Mouse (Mus musculus): ENCODE data around the gene Pappa. TPM values are rescaled to one million over a fixed set of nuclear protein-coding genes. Genes with fewer than 3 reads are reported as not detected.

Gene Pappa
- polyA plus RNA-seq (2016; fragmentation: Nextera tagmentation; extraction: Ambion mirVana) = 1.9 and 2.1 TPM in 2 replicates

GRCm38 (mm10) chr4:65123741-65124224 lies at the start of gene Pappa:
TSS of gene Pappa (plus strand) at chr4:65124174.
- Histone ChIP-seq H3K4me1 (peaks cover 41% of the 10 kb centered on the region), H3K4me3 (peak within 1 kb of the TSS; percentile 71), H3K27me3 (ENCODE audit: poor library complexity, severe bottlenecking) (peaks cover 74% of the 10 kb centered on the region), H3K27ac (peak within 1 kb of the TSS; percentile 93), H3K9me3 (no peaks in the 10 kb centered on the region), H3K36me3 (replicated peaks) (0 out of 2 replicates have a peak, but pooled peaks cover 2% of the 10 kb centered on the region)
- peak; percentile 38 for DNase-seq (ENCODE audit: extremely low spot score, low spot score)
- WGBS = under 1% methylated on average over 16 of the region's 16 CpGs

DNA sequence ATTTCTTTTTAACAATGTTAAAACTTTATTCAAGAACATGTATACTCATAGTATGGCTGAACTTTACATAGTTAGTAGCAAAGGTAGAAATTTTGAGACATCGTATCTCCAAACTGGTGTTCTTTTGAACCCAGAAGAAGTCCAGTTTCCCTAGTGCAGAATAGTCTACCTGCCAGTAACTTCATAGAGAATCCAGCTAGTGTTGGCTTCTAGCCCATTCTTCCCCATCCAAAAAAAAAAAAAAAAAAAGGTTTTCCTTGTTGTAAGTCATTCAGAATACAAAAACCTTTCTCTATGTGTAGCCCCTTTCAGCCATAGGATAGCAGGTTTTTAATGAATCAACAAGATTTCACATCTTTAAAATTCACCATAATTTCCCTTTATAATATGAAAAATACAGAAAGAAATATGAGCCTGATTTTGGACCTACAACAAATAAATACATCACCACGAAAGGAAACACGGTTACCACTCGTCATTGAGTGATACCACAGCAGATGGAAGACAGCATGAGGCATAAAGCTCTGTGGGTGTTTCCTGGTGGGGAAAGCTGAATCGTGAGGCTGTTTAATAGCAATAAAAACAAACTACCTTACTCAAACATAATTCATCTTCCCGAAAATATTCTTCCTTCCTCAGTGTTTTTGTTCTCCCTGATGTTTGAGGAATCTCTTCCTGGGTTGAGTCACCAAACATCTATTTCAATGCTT lies 45.9 kb upstream of the Pappa start:
- H3K9me3 ChIP-seq = no peaks in the 10 kb centered on the region
- H3K4me1 ChIP-seq = no peaks in the 10 kb centered on the region
- 92% methylated on average over 6 of the region's 6 CpGs for WGBS
- no peaks in the 10 kb centered on the region for H3K27me3 ChIP-seq (ENCODE audit: poor library complexity, severe bottlenecking)
- H3K4me3 ChIP-seq = no peak overlapping the region
- DNase-seq (ENCODE audit: extremely low spot score, low spot score) = no peak
- no peak overlapping the region for H3K27ac ChIP-seq
- H3K36me3 ChIP-seq (replicated peaks) = no peaks in the 10 kb centered on the region

DNA sequence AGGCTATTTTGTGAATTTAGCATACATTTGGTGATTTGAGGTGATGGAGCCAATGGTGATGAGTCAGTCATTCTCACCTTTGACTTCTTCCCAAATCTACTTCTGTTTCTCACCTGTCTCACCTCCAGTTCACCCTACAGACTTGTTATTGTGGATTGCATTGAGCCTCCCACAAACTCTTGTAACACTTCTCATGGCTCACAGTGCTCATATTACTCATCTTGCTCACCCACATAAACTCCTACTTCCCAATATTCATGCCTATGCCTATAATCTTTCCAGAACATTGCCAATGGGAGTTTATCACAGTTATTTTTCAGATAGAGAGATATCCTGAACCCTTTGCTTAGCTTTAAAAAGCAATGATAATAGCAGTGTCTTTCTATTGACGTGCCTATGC lies 37.1 kb upstream of the Pappa start:
- 83% methylated on average over 1 of the region's 1 CpGs for WGBS
- Histone ChIP-seq H3K4me1 (no peaks in the 10 kb centered on the region), H3K27me3 (ENCODE audit: poor library complexity, severe bottlenecking) (no peaks in the 10 kb centered on the region), H3K36me3 (replicated peaks) (no peaks in the 10 kb centered on the region), H3K4me3 (no peak overlapping the region), H3K27ac (no peak overlapping the region), H3K9me3 (no peaks in the 10 kb centered on the region)
- no peak for DNase-seq (ENCODE audit: extremely low spot score, low spot score)

- Histone ChIP-seq H3K9me3 (no peaks in the 10 kb centered on the region), H3K4me3 (no peak overlapping the region), H3K27ac (no peak overlapping the region), H3K27me3 (ENCODE audit: poor library complexity, severe bottlenecking) (no peaks in the 10 kb centered on the region), H3K4me1 (no peaks in the 10 kb centered on the region), H3K36me3 (replicated peaks) (no peaks in the 10 kb centered on the region)
- 93% methylated on average over 5 of the region's 5 CpGs for WGBS
- no peak for DNase-seq (ENCODE audit: extremely low spot score, low spot score)
Measured at GRCm38 (mm10) chr4:65087592-65087991, 36.4 kb upstream of the Pappa start.

GRCm38 (mm10) chr4:65092191-65092590 lies 31.8 kb upstream of the Pappa start:
- Histone ChIP-seq H3K4me1 (no peaks in the 10 kb centered on the region), H3K27me3 (ENCODE audit: poor library complexity, severe bottlenecking) (no peaks in the 10 kb centered on the region), H3K4me3 (no peak overlapping the region), H3K9me3 (no peaks in the 10 kb centered on the region), H3K27ac (no peak overlapping the region), H3K36me3 (replicated peaks) (no peaks in the 10 kb centered on the region)
- 10% methylated on average over 1 of the region's 1 CpGs for WGBS
- peak; percentile 26 for DNase-seq (ENCODE audit: extremely low spot score, low spot score)

- 84% methylated on average over 1 of the region's 1 CpGs for WGBS
- H3K27ac ChIP-seq = no peak overlapping the region
- no peaks in the 10 kb centered on the region for H3K9me3 ChIP-seq
- peaks cover 20% of the 10 kb centered on the region for H3K4me1 ChIP-seq
- no peak for DNase-seq (ENCODE audit: extremely low spot score, low spot score)
- no peaks in the 10 kb centered on the region for H3K36me3 ChIP-seq (replicated peaks)
- no peak overlapping the region for H3K4me3 ChIP-seq
- H3K27me3 ChIP-seq (ENCODE audit: poor library complexity, severe bottlenecking) = peaks cover 39% of the 10 kb centered on the region
Measured at GRCm38 (mm10) chr4:65120329-65120728, 3.6 kb upstream of the Pappa start.

DNA sequence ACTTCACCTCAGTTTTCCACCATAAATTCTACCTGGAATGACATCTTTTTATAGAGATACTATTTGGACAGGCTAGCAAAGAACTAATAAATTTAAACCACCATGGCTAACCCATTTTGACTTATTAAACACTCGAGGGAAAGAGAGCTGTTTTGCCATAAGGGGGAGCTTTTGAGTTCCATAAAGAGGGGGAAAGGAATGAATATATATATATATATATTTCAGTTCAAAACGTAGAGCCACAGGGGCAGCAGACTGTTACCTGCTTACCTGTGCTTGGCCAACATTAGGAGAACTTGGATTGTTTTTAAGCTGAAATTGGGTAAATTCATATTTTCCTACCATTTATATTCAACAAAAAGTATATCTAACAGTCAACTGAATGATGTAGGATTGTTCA lies 1.1 kb upstream of the Pappa start:
- no peaks in the 10 kb centered on the region for H3K36me3 ChIP-seq (replicated peaks)
- no peak overlapping the region for H3K27ac ChIP-seq
- no peak for DNase-seq (ENCODE audit: extremely low spot score, low spot score)
- H3K27me3 ChIP-seq (ENCODE audit: poor library complexity, severe bottlenecking) = peaks cover 64% of the 10 kb centered on the region
- no peaks in the 10 kb centered on the region for H3K9me3 ChIP-seq
- WGBS = 0% methylated on average over 2 of the region's 2 CpGs
- peaks cover 41% of the 10 kb centered on the region for H3K4me1 ChIP-seq
- H3K4me3 ChIP-seq = peak overlapping the region; percentile 71; the same call in 1 of the 2 replicates

DNA sequence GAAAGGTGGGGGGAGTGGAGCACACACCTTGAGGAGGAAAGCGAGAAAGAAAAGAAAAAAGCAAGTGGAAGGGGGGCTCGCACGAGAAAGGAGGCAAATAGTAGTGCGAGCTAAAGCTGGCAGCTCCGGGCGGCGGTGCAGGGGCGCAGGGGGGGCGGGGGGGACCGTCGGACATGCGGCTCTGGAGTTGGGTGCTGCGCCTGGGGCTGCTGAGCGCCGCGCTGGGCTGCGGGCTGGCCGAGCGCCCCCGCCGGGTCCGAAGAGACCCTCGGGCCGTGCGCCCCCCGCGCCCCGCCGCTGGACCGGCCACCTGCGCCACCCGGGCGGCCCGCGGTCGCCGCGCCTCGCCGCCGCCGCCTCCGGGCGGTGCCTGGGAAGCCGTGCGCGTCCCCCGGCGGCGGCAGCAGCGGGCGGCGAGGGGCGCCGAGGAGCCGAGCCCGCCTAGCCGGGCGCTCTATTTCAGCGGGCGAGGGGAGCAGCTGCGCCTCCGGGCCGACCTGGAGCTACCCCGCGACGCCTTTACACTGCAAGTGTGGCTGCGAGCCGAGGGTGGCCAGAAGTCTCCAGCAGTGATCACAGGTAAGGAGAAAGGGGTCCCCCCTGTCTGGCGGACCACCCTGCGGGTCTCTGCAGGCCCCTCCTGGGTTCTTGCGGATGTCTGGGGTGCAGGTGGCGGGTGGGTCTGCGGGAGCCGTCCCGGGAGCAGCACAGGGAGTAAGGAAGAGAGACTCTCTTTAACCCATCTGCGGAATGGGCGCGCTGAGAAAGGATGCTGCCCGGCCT lies 586 bp downstream of the Pappa start:
- peaks cover 81% of the 10 kb centered on the region for H3K27me3 ChIP-seq (ENCODE audit: poor library complexity, severe bottlenecking)
- DNase-seq (ENCODE audit: extremely low spot score, low spot score) = peak; percentile 45
- H3K4me3 ChIP-seq = peak overlapping the region; percentile 71
- peak overlapping the region; percentile 93 for H3K27ac ChIP-seq
- 1% methylated on average over 73 of the region's 80 CpGs for WGBS
- 0 out of 2 replicates have a peak, but pooled peaks cover 2% of the 10 kb centered on the region for H3K36me3 ChIP-seq (replicated peaks)
- peaks cover 41% of the 10 kb centered on the region for H3K4me1 ChIP-seq
- H3K9me3 ChIP-seq = no peaks in the 10 kb centered on the region

GRCm38 (mm10) chr4:65125341-65126332 lies 1.7 kb downstream of the Pappa start:
- DNase-seq (ENCODE audit: extremely low spot score, low spot score) = peak; percentile 69
- Histone ChIP-seq H3K27ac (peak overlapping the region; percentile 93), H3K27me3 (ENCODE audit: poor library complexity, severe bottlenecking) (peaks cover 84% of the 10 kb centered on the region), H3K4me3 (peak overlapping the region; percentile 71), H3K4me1 (peaks cover 41% of the 10 kb centered on the region), H3K9me3 (no peaks in the 10 kb centered on the region), H3K36me3 (replicated peaks) (0 out of 2 replicates have a peak, but pooled peaks cover 2% of the 10 kb centered on the region)
- under 1% methylated on average over 30 of the region's 30 CpGs for WGBS

- Histone ChIP-seq H3K4me1 (peaks cover 41% of the 10 kb centered on the region), H3K27me3 (ENCODE audit: poor library complexity, severe bottlenecking) (peaks cover 78% of the 10 kb centered on the region), H3K36me3 (replicated peaks) (0 out of 2 replicates have a peak, but pooled peaks cover 2% of the 10 kb centered on the region), H3K27ac (peak overlapping the region; percentile 93), H3K4me3 (peak overlapping the region; percentile 71), H3K9me3 (no peaks in the 10 kb centered on the region)
- DNase-seq (ENCODE audit: extremely low spot score, low spot score) = peak; percentile 24
- 8% methylated on average over 23 of the region's 23 CpGs for WGBS
Measured at GRCm38 (mm10) chr4:65126451-65127290, 2.7 kb downstream of the Pappa start.

DNA sequence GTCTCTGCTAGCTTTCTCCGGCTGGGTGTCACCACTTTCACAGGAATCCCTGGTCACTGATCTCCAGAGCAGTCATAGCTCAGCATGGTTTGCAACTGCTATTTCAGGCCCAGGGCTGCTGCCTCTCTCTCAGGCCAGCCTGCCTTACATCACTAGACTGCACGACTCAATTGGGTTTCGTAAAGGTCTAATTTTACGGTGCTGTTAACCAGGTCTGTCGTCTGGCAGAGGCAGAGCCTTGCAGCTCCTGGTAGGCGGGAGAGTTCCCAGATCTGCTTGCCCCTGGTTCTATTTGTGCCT lies 3.3 kb downstream of the Pappa start:
- peak overlapping the region; percentile 71 for H3K4me3 ChIP-seq

More for the DNA sequence above, 3.3 kb downstream of the Pappa start:
- peak; percentile 29 for DNase-seq (ENCODE audit: extremely low spot score, low spot score)
- H3K27me3 ChIP-seq (ENCODE audit: poor library complexity, severe bottlenecking) = peaks cover 72% of the 10 kb centered on the region
- peaks cover 41% of the 10 kb centered on the region for H3K4me1 ChIP-seq
- H3K9me3 ChIP-seq = no peaks in the 10 kb centered on the region
- H3K27ac ChIP-seq = peak overlapping the region; percentile 93; the same call in 1 of the 2 replicates
- 23% methylated on average over 6 of the region's 6 CpGs for WGBS
- H3K36me3 ChIP-seq (replicated peaks) = 0 out of 2 replicates have a peak, but pooled peaks cover 2% of the 10 kb centered on the region

Data from forebrain, embryonic 10.5 days (tissue).